In the genomic region with DNA sequence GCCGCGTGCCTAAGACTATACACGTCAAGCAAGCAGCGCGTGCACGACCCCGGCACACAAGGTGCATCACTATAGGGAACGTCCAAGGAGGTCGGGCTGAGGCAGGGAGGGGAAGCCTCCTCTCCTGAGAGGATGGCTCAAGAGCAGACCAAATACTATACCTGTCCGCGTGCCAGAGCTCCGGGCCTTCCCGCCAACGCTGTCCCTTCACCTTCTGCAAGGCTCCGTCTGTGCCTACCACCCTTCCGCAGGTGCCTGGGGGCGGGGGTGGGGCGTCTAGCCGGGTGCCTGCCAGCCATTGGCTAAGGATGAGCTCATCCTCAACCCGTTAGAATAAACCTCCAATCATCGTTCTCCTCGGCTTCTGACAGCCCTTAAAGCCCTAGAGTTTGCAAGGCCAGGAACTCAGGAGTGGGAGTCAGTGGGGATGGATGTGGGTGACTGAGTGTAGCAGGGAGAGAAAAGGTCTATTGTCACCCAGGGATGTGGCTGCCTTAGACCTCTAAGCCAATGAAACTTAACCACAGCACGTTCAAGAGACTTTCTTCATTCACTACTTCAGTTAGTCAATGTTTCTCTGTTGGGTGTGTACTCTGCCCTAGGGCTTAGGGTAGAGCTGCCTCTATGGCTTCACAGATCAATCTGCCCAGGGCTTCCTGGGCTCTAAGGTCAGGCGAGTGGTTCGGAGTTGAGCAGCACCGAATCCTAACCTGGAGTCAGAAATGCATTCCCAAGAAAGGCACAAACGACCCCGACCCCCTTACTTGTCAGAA, we compare ENCODE assay signal across 8 mouse cellular contexts. TPM values are rescaled to one million over a fixed set of nuclear protein-coding genes. Genes with fewer than 3 reads are reported as not detected.
DNase-seq lines count a peak whose midpoint lies in the region; ATAC-seq and TF ChIP-seq lines count a peak whose summit lies in the region.

A gene (minus strand): TSS at position 263 of the 773 bp plus-strand sequence.

- no peaks in the 10 kb centered on the region for H3K36me3 ChIP-seq in embryonic facial prominence, embryonic 14.5 days (ENCODE audit: control insufficient read depth, insufficient read depth, low read length)
- H3K36me3 ChIP-seq in lung, embryonic 14.5 days (ENCODE audit: insufficient read depth), result no peaks in the 10 kb centered on the region

- ATAC-seq in embryonic facial prominence, embryonic 14.5 days (ENCODE audit: low read depth), result peak; percentile 91
- ATAC-seq in hematopoietic stem cell, adult 5-6 weeks (replicated peaks in 1 of 2; ENCODE audit: insufficient read depth in 1 of 2, low FRiP score in 2 of 2, low TSS enrichment in 1 of 2, low read depth in 1 of 2, poor library complexity in 2 of 2, severe bottlenecking in 2 of 2), result peak; percentile 58 to 65
- peak; percentile 70 for ATAC-seq in lung, embryonic 14.5 days (ENCODE audit: insufficient read depth)

- H3K9me3 ChIP-seq in embryonic facial prominence, embryonic 14.5 days (ENCODE audit: control insufficient read depth, low read length), result no peaks in the 10 kb centered on the region
- H3K9me3 ChIP-seq in lung, embryonic 14.5 days (ENCODE audit: low read depth, low read length), result no peaks in the 10 kb centered on the region

- H3K27ac ChIP-seq in embryonic facial prominence, embryonic 14.5 days (replicated peaks; ENCODE audit: low read depth, low read length), result no peak within 1 kb of the TSS
- no peak within 1 kb of the TSS for H3K27ac ChIP-seq in lung, embryonic 14.5 days (ENCODE audit: low read depth)
- H3K27ac ChIP-seq in olfactory bulb, adult 2 months (ENCODE audit: insufficient read depth, low read depth, low read length), result peak within 1 kb of the TSS; percentile 55

- H3K27me3 ChIP-seq in embryonic facial prominence, embryonic 14.5 days (replicated peaks; ENCODE audit: control insufficient read depth, insufficient read depth, low read length), result peaks cover 16% of the 10 kb centered on the region; the same call in 1 of the 2 replicates
- peaks cover 4% of the 10 kb centered on the region for H3K27me3 ChIP-seq in lung, embryonic 14.5 days (ENCODE audit: insufficient read depth, low read length)

- peak; percentile 54 for TF ChIP-seq POLR2A in olfactory bulb, adult 2 months (IDR thresholded peaks at IDR 0.05; ENCODE audit: insufficient read depth, low read depth, low read length)

- no peak for TF ChIP-seq CTCF in lung, embryonic 14.5 days (IDR thresholded peaks at IDR 0.05; ENCODE audit: low read depth)
- TF ChIP-seq CTCF in olfactory bulb, adult 2 months (IDR thresholded peaks at IDR 0.05; ENCODE audit: insufficient read depth, low read depth, low read length), result no peak

- 17% methylated on average over 27 of the region's 28 CpGs for WGBS in embryonic facial prominence, embryonic 14.5 days
- WGBS in lung, embryonic 14.5 days, result 13% methylated on average over 28 of the region's 28 CpGs
- WGBS in olfactory bulb, adult 2 months, result 15% methylated on average over 28 of the region's 28 CpGs

- peak within 1 kb of the TSS; percentile 28 for H3K4me3 ChIP-seq in embryonic facial prominence, embryonic 14.5 days (ENCODE audit: low read depth, low read length)
- peak within 1 kb of the TSS; percentile 15; the same call in 1 of the 2 replicates for H3K4me3 ChIP-seq in lung, embryonic 14.5 days (ENCODE audit: low read depth, low read length)
- peak within 1 kb of the TSS; percentile 71 for H3K4me3 ChIP-seq in olfactory bulb, adult 2 months (ENCODE audit: insufficient read depth, low read depth, low read length)

- H3K4me1 ChIP-seq in embryonic facial prominence, embryonic 14.5 days (ENCODE audit: control insufficient read depth, insufficient read depth, low read length), result 0 out of 2 replicates have a peak, but pooled peaks cover 5% of the 10 kb centered on the region
- no peaks in the 10 kb centered on the region; the same call in 1 of the 2 replicates for H3K4me1 ChIP-seq in lung, embryonic 14.5 days (ENCODE audit: insufficient read depth)
- peaks cover 25% of the 10 kb centered on the region for H3K4me1 ChIP-seq in olfactory bulb, adult 2 months (ENCODE audit: control insufficient read depth, insufficient read depth, low read length)

- H3K9ac ChIP-seq in embryonic facial prominence, embryonic 14.5 days (ENCODE audit: low read depth, low read length), result peak within 1 kb of the TSS; percentile 32; the same call in 1 of the 2 replicates
- H3K9ac ChIP-seq in lung, embryonic 14.5 days, result no peak within 1 kb of the TSS; the same call in none of the 2 replicates

- DNase-seq in CD4-positive helper T cell, adult 2 months (ENCODE audit: low read depth, low spot score), result peak; percentile 78
- peak; percentile 24 to 40 for DNase-seq in adrenal gland, postnatal 36 days
- DNase-seq in embryonic facial prominence, embryonic 14.5 days (ENCODE audit: low spot score), result no peak
- peak; percentile 80 for DNase-seq in layer of hippocampus, adult 9-11 months
- peak; percentile 52 for DNase-seq in lung, embryonic 14.5 days
- DNase-seq in gastrocnemius, postnatal 10 days, result no peak

- H3K4me2 ChIP-seq in embryonic facial prominence, embryonic 14.5 days (ENCODE audit: low read depth, low read length), result peak within 1 kb of the TSS; percentile 41
- peak within 1 kb of the TSS; percentile 48 for H3K4me2 ChIP-seq in lung, embryonic 14.5 days

RNA-seq across cellular contexts. Expression of the gene that starts here (rescaled TPM):
- under 1 TPM; 0.46 to 0.50 TPM for total RNA-seq in adrenal gland, postnatal 36 days (2021)
- 1.5 and 1.8 TPM in 2 replicates for polyA plus RNA-seq in embryonic facial prominence, embryonic 14.5 days (2014; fragmentation: Nextera tagmentation; extraction: Ambion mirVana)
- total RNA-seq in hematopoietic stem cell, adult 5-6 weeks (2017), result not detected in 2 replicates
- polyA plus RNA-seq in lung, embryonic 14.5 days (2014; fragmentation: Nextera tagmentation; extraction: Ambion mirVana), result 0.91 and 1.0 TPM in 2 replicates
- not detected in 2 replicates for polyA plus RNA-seq in olfactory bulb, adult 2 months (2012; ENCODE audit: insufficient read depth, insufficient read length, low replicate concordance, missing spikeins)
- total RNA-seq in gastrocnemius, postnatal 10 days (2021), result under 1 TPM; 0.33 to 0.68 TPM

Comparison
In these comparisons a context has a peak if more than half of its experiments do, and no peak if none do; other contexts are left out.
1. Peak in DNase-seq in adrenal gland, postnatal 36 days; RNA of the gene not detected or under 1 TPM.
2. Peak in ATAC-seq in hematopoietic stem cell, adult 5-6 weeks; RNA of the gene not detected or under 1 TPM.
3. DNase-seq: peak in CD4-positive helper T cell, adult 2 months (single experiment), layer of hippocampus, adult 9-11 months (single experiment) and lung, embryonic 14.5 days (single experiment); none in embryonic facial prominence, embryonic 14.5 days (single experiment) and gastrocnemius, postnatal 10 days (single experiment).
4. H3K4me3 ChIP-seq: peak in every context shown above with its lines; median percentile 71 in olfactory bulb, adult 2 months; 28 in embryonic facial prominence, embryonic 14.5 days; 15 in lung, embryonic 14.5 days.
5. Peak in every context shown above with its lines, with median percentiles within 50 percentile points of each other: ATAC-seq.